Mouse (Mus musculus): ENCODE measurements around the gene Htr5a. TPM values are rescaled to one million over a fixed set of nuclear protein-coding genes. Genes with fewer than 3 reads are reported as not detected.
A peak's percentile ranks its signal among the peaks of the same experiment; 100 is the strongest.

Gene Htr5a
- polyA plus RNA-seq (2014; fragmentation: Nextera tagmentation; extraction: Ambion mirVana): not detected in 2 replicates

DNA sequence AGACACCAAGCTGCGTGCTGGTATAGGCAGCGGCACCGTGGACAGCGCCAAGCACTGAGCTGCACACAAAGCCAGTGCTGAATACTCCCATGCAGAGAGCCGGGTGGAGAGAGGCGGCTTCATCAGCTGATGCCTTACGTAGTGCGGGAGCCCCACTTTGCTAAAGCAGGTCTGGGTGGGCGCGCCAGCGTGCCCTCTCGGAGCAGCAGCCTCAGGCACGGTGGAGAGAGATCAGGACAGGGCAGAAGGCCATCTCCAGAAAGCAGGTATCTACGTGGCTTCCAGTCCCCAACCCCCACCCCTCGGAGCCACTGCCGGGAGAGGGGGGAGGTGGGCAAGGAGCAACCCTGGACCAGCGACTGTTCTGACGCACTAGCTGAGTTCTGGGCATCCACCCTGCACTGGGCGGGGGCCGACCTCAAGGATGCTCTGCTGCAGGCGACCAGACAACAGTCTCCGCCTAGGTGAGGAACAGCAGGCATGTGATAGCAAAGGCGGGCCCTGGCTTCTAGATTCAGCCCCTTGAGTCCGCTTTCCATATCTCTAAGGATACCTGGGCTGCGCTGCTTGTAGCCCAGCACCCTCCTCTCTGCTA is at the start of gene Htr5a:
Gene Htr5a, plus strand, starts transcription at position 449 of the 595 bp plus-strand sequence.
- H3K9ac ChIP-seq (ENCODE audit: low read depth, low read length): no peak within 1 kb of the TSS
- peak within 1 kb of the TSS; percentile 33 for H3K4me2 ChIP-seq (replicated peaks; ENCODE audit: low read depth, low read length)
- H3K4me3 ChIP-seq (ENCODE audit: low read length): peak within 1 kb of the TSS; percentile 19
- no peaks in the 10 kb centered on the region for H3K9me3 ChIP-seq (ENCODE audit: control insufficient read depth, low read length)
- H3K27ac ChIP-seq (ENCODE audit: low read depth, low read length): no peak within 1 kb of the TSS
- ATAC-seq (ENCODE audit: low FRiP score, low TSS enrichment): peak; percentile 81
- H3K4me1 ChIP-seq (ENCODE audit: control insufficient read depth, insufficient read depth, low read length): no peaks in the 10 kb centered on the region
- peaks cover 20% of the 10 kb centered on the region for H3K27me3 ChIP-seq (ENCODE audit: control insufficient read depth, insufficient read depth, low read length)
- no peaks in the 10 kb centered on the region for H3K36me3 ChIP-seq (ENCODE audit: control insufficient read depth, insufficient read depth, low read length)
- 5% methylated on average over 25 of the region's 25 CpGs for WGBS

GRCm38 (mm10) chr5:27792173-27792470 is 49.8 kb upstream of the Htr5a start:
- Histone ChIP-seq H3K27ac (ENCODE audit: low read depth, low read length) (peak overlapping the region; percentile 92), H3K27me3 (ENCODE audit: control insufficient read depth, insufficient read depth, low read length) (no peaks in the 10 kb centered on the region), H3K9me3 (ENCODE audit: control insufficient read depth, low read length) (no peaks in the 10 kb centered on the region), H3K4me3 (ENCODE audit: low read length) (peak overlapping the region; percentile 84), H3K4me1 (ENCODE audit: control insufficient read depth, insufficient read depth, low read length) (peaks cover 13% of the 10 kb centered on the region), H3K36me3 (ENCODE audit: control insufficient read depth, insufficient read depth, low read length) (peaks cover 18% of the 10 kb centered on the region), H3K4me2 (replicated peaks; ENCODE audit: low read depth, low read length) (peak overlapping the region; percentile 68), H3K9ac (ENCODE audit: low read depth, low read length) (peak overlapping the region; percentile 72)
- 20% methylated on average over 8 of the region's 8 CpGs for WGBS
- no peak for ATAC-seq (ENCODE audit: low FRiP score, low TSS enrichment)

DNA sequence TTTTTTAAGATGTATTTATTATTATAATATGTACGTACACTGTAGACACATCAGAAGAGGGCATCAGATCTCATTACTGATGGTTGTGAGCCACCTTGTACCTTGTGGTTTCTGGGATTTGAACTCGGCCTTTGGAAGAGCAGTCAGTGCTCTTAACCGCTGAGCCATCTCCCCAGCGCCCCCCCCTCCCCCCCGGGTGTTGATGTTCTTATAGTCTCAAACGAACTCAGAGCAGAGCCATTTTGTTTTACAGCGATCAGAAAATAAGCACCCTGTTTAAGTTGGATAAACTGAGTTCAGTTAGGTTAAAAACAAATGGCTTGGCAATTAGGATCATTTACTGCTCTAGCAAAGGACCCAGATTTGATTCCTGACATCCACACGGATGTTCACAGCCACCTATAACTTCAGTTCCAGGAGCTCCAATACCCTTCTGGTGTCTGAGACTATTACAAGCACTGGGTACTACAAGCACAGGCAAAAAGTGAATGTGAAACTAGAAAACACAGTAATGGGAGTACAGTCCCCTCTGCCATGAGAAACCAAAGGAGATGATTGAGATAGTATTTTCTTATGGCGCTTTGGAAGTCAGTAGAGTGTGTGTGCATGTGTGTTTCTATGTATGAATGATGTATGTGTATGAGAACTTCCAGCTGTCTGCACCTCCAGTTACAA is 49.3 kb upstream of the Htr5a start:
- H3K27ac ChIP-seq (ENCODE audit: low read depth, low read length): no peak overlapping the region
- H3K4me1 ChIP-seq (ENCODE audit: control insufficient read depth, insufficient read depth, low read length): peaks cover 13% of the 10 kb centered on the region
- no peaks in the 10 kb centered on the region for H3K27me3 ChIP-seq (ENCODE audit: control insufficient read depth, insufficient read depth, low read length)
- H3K9ac ChIP-seq (ENCODE audit: low read depth, low read length): peak overlapping the region; percentile 72; the same call in 1 of the 2 replicates
- ATAC-seq (ENCODE audit: low FRiP score, low TSS enrichment): no peak
- WGBS: 59% methylated on average over 9 of the region's 9 CpGs
- peak overlapping the region; percentile 68 for H3K4me2 ChIP-seq (replicated peaks; ENCODE audit: low read depth, low read length)
- H3K36me3 ChIP-seq (ENCODE audit: control insufficient read depth, insufficient read depth, low read length): peaks cover 12% of the 10 kb centered on the region
- peak overlapping the region; percentile 84 for H3K4me3 ChIP-seq (ENCODE audit: low read length)
- H3K9me3 ChIP-seq (ENCODE audit: control insufficient read depth, low read length): no peaks in the 10 kb centered on the region

DNA sequence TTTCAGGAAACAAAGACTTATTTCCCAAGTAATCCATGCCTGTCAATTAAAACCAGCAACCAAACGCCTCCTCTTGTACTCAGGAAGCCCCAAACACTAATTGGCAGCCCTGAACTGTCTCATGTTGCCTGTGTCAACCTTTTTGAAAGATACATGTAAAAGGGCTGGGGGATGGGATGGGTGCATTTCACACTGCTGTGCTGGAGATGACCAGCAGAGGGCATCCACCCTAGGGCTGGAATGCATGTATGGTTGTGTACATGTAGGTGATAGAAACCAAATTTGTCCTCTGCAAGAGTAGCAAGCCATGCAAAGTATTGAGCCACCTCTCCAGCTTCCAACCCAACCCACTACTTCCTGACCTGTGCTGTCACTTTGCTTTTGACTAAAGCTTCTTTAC is 48.0 kb upstream of the Htr5a start:
- ATAC-seq (ENCODE audit: low FRiP score, low TSS enrichment): no peak
- no peak overlapping the region for H3K27ac ChIP-seq (ENCODE audit: low read depth, low read length)
- no peak overlapping the region for H3K4me3 ChIP-seq (ENCODE audit: low read length)
- no peaks in the 10 kb centered on the region for H3K9me3 ChIP-seq (ENCODE audit: control insufficient read depth, low read length)
- H3K36me3 ChIP-seq (ENCODE audit: control insufficient read depth, insufficient read depth, low read length): no peaks in the 10 kb centered on the region; the same call in 1 of the 2 replicates
- H3K4me1 ChIP-seq (ENCODE audit: control insufficient read depth, insufficient read depth, low read length): peaks cover 13% of the 10 kb centered on the region
- no peaks in the 10 kb centered on the region for H3K27me3 ChIP-seq (ENCODE audit: control insufficient read depth, insufficient read depth, low read length)
- H3K4me2 ChIP-seq (replicated peaks; ENCODE audit: low read depth, low read length): no peak overlapping the region
- WGBS: 19% methylated on average over 1 of the region's 1 CpGs
- H3K9ac ChIP-seq (ENCODE audit: low read depth, low read length): no peak overlapping the region

DNA sequence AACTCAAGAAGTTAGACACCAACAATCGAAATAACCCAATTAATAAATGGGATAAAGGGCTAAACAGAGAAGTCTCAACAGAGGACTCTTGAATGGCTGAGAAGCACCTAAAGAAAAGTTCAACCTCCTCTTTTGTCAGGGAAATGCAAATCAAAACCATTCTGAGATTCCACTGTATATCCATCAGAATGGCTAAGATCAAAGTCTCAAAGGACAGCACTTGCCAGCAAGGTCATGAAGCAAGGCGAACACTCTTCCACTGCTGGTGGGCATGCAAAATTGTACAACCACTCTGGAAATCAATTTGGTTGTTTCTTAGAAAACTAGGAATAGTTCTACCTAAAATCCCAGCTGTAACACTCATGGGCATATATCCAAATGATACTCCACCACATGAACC is 27.7 kb upstream of the Htr5a start:
- 84% methylated on average over 2 of the region's 2 CpGs for WGBS
- Histone ChIP-seq H3K4me1 (ENCODE audit: control insufficient read depth, insufficient read depth, low read length) (no peaks in the 10 kb centered on the region), H3K9me3 (ENCODE audit: control insufficient read depth, low read length) (no peaks in the 10 kb centered on the region), H3K9ac (ENCODE audit: low read depth, low read length) (no peak overlapping the region), H3K27me3 (ENCODE audit: control insufficient read depth, insufficient read depth, low read length) (no peaks in the 10 kb centered on the region), H3K36me3 (ENCODE audit: control insufficient read depth, insufficient read depth, low read length) (no peaks in the 10 kb centered on the region), H3K27ac (ENCODE audit: low read depth, low read length) (no peak overlapping the region), H3K4me2 (replicated peaks; ENCODE audit: low read depth, low read length) (no peak overlapping the region), H3K4me3 (ENCODE audit: low read length) (no peak overlapping the region)
- ATAC-seq (ENCODE audit: low FRiP score, low TSS enrichment): no peak

- no peaks in the 10 kb centered on the region for H3K36me3 ChIP-seq (ENCODE audit: control insufficient read depth, insufficient read depth, low read length)
- no peak overlapping the region for H3K4me2 ChIP-seq (replicated peaks; ENCODE audit: low read depth, low read length)
- H3K27ac ChIP-seq (ENCODE audit: low read depth, low read length): no peak overlapping the region
- ATAC-seq (ENCODE audit: low FRiP score, low TSS enrichment): no peak
- H3K9me3 ChIP-seq (ENCODE audit: control insufficient read depth, low read length): no peaks in the 10 kb centered on the region
- H3K9ac ChIP-seq (ENCODE audit: low read depth, low read length): no peak overlapping the region
- H3K27me3 ChIP-seq (ENCODE audit: control insufficient read depth, insufficient read depth, low read length): no peaks in the 10 kb centered on the region
- H3K4me1 ChIP-seq (ENCODE audit: control insufficient read depth, insufficient read depth, low read length): no peaks in the 10 kb centered on the region
- no peak overlapping the region for H3K4me3 ChIP-seq (ENCODE audit: low read length)
- WGBS: 74% methylated on average over 3 of the region's 3 CpGs
Measured at GRCm38 (mm10) chr5:27818840-27819672, 22.9 kb upstream of the Htr5a start.

- Histone ChIP-seq H3K36me3 (ENCODE audit: control insufficient read depth, insufficient read depth, low read length) (no peaks in the 10 kb centered on the region), H3K4me3 (ENCODE audit: low read length) (no peak overlapping the region), H3K4me1 (ENCODE audit: control insufficient read depth, insufficient read depth, low read length) (no peaks in the 10 kb centered on the region), H3K27me3 (ENCODE audit: control insufficient read depth, insufficient read depth, low read length) (no peaks in the 10 kb centered on the region), H3K9me3 (ENCODE audit: control insufficient read depth, low read length) (no peaks in the 10 kb centered on the region), H3K9ac (ENCODE audit: low read depth, low read length) (no peak overlapping the region), H3K27ac (ENCODE audit: low read depth, low read length) (no peak overlapping the region), H3K4me2 (replicated peaks; ENCODE audit: low read depth, low read length) (no peak overlapping the region)
- WGBS: 60% methylated on average over 6 of the region's 6 CpGs
- ATAC-seq (ENCODE audit: low FRiP score, low TSS enrichment): no peak
Measured at GRCm38 (mm10) chr5:27821161-27821560, 20.8 kb upstream of the Htr5a start.

- 35% methylated on average over 7 of the region's 7 CpGs for WGBS
- no peak for ATAC-seq (ENCODE audit: low FRiP score, low TSS enrichment)
Measured at GRCm38 (mm10) chr5:27827971-27828370, 14.0 kb upstream of the Htr5a start.

DNA sequence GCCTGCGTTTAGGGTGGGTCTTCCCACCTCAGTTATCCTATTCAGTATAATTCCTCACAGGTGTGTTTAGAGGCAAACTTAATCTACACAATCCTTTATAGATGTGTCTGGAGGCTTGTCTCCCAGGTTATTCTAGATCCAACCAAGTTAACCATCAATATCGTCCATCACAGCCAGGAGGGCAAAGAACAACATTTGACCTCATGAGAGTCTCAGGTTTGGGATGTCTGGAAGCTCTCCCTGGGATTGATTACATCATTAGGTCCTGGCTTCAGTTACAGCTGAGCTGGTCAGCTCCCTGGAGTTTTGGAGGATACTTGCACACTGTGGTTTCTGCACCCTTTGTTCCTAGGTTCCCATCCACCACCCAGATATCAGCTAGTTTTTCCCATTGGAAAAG is 6.9 kb upstream of the Htr5a start:
- H3K27me3 ChIP-seq (ENCODE audit: control insufficient read depth, insufficient read depth, low read length): no peaks in the 10 kb centered on the region
- H3K4me1 ChIP-seq (ENCODE audit: control insufficient read depth, insufficient read depth, low read length): no peaks in the 10 kb centered on the region
- H3K9me3 ChIP-seq (ENCODE audit: control insufficient read depth, low read length): no peaks in the 10 kb centered on the region
- no peak overlapping the region for H3K9ac ChIP-seq (ENCODE audit: low read depth, low read length)
- no peak overlapping the region for H3K4me3 ChIP-seq (ENCODE audit: low read length)
- H3K36me3 ChIP-seq (ENCODE audit: control insufficient read depth, insufficient read depth, low read length): no peaks in the 10 kb centered on the region
- 70% methylated on average over 2 of the region's 2 CpGs for WGBS
- no peak overlapping the region for H3K27ac ChIP-seq (ENCODE audit: low read depth, low read length)
- no peak for ATAC-seq (ENCODE audit: low FRiP score, low TSS enrichment)
- no peak overlapping the region for H3K4me2 ChIP-seq (replicated peaks; ENCODE audit: low read depth, low read length)

More at GRCm38 (mm10) chr5:27827971-27828370, 14.0 kb upstream of the Htr5a start:
- Histone ChIP-seq H3K9me3 (ENCODE audit: control insufficient read depth, low read length) (no peaks in the 10 kb centered on the region), H3K27ac (ENCODE audit: low read depth, low read length) (no peak overlapping the region), H3K36me3 (ENCODE audit: control insufficient read depth, insufficient read depth, low read length) (no peaks in the 10 kb centered on the region), H3K27me3 (ENCODE audit: control insufficient read depth, insufficient read depth, low read length) (no peaks in the 10 kb centered on the region), H3K4me3 (ENCODE audit: low read length) (no peak overlapping the region), H3K4me2 (replicated peaks; ENCODE audit: low read depth, low read length) (no peak overlapping the region), H3K9ac (ENCODE audit: low read depth, low read length) (no peak overlapping the region), H3K4me1 (ENCODE audit: control insufficient read depth, insufficient read depth, low read length) (no peaks in the 10 kb centered on the region)
